Mouse (Mus musculus): ENCODE measurements around the gene Mb. TPM values are rescaled to one million over a fixed set of nuclear protein-coding genes. Genes with fewer than 3 reads are reported as not detected.
A peak's percentile ranks its signal among the peaks of the same experiment; 100 is the strongest.
"Not testable (repeated sequence)": the region's sequence is repeated elsewhere in the genome, so short reads cannot be mapped to it uniquely, and the experiment has no call there.

The Mb gene
- total RNA-seq, 1 experiment from 2014 or later = 0.67 TPM

- no peak for DNase-seq
Measured at GRCm38 (mm10) chr15:77065259-77065852, 14.9 kb upstream of the Mb start.

GRCm38 (mm10) chr15:77062746-77063145, 12.3 kb upstream of the Mb start:
- DNase-seq = no peak

GRCm38 (mm10) chr15:77059416-77059815, 8.9 kb upstream of the Mb start:
- not testable (repeated sequence) for DNase-seq

- no peak for DNase-seq
Measured at GRCm38 (mm10) chr15:77058566-77058965, 8.1 kb upstream of the Mb start.

- no peak for DNase-seq
Measured at GRCm38 (mm10) chr15:77056791-77057051, 6.3 kb upstream of the Mb start.

GRCm38 (mm10) chr15:77056001-77056790, 5.7 kb upstream of the Mb start:
- no peak for DNase-seq

- DNase-seq = no peak
Measured at GRCm38 (mm10) chr15:77054611-77055175, 4.2 kb upstream of the Mb start.

- DNase-seq = no peak
Measured at GRCm38 (mm10) chr15:77053021-77053420, 2.6 kb upstream of the Mb start.

- no peak for DNase-seq
Measured at GRCm38 (mm10) chr15:77052176-77052575, 1.7 kb upstream of the Mb start.

- peak; percentile 37 for DNase-seq
Measured at GRCm38 (mm10) chr15:77045609-77046008, 4.9 kb downstream of the Mb start.

- DNase-seq = peak; percentile 23
Measured at GRCm38 (mm10) chr15:77044597-77045320, 5.7 kb downstream of the Mb start, which contains the start of gene Apol6. Gene Apol6 (plus strand): TSS chr15:77044729.

GRCm38 (mm10) chr15:77040784-77041183, 9.7 kb downstream of the Mb start:
- no peak for DNase-seq

GRCm38 (mm10) chr15:77039211-77039700, 11.2 kb downstream of the Mb start:
- no peak for DNase-seq

- DNase-seq = peak; percentile 58
Measured at GRCm38 (mm10) chr15:77037278-77038161, 12.9 kb downstream of the Mb start.

- no peak for DNase-seq
Measured at GRCm38 (mm10) chr15:77036989-77037277, 13.5 kb downstream of the Mb start.

- DNase-seq = peak; percentile 77
Measured at GRCm38 (mm10) chr15:77036320-77036988, 14.0 kb downstream of the Mb start.

GRCm38 (mm10) chr15:77035643-77036042, 14.8 kb downstream of the Mb start:
- no peak for DNase-seq

GRCm38 (mm10) chr15:77034526-77034925, 15.9 kb downstream of the Mb start:
- DNase-seq = no peak

GRCm38 (mm10) chr15:77031271-77031670, 19.2 kb downstream of the Mb start:
- DNase-seq = no peak

- no peak for DNase-seq
Measured at GRCm38 (mm10) chr15:77029331-77029991, 21.0 kb downstream of the Mb start.

GRCm38 (mm10) chr15:77027675-77028074, 22.8 kb downstream of the Mb start:
- DNase-seq = no peak
